Mouse (Mus musculus) heart, embryonic 11.5 days (tissue): ENCODE measurements at regions not wholly inside any gene's neighbourhood (a gene's known extent, or its start where the extent isn't known, plus 50 kb on each side); places are given as distances from the start of the nearest gene placed in this dataset.

ENCODE experiments used
- ATAC-seq: fragments of 200-750 bp; cut with Nextera tagmentation; replicated peaks from 2 replicates; pipeline ENCODE4 v1.8.0; 2017; ENCODE audit warnings: moderate library complexity; ENCODE audit not compliant: insufficient number of reproducible peaks, low FRiP score, low TSS enrichment
- H3K27ac ChIP-seq: fragments of 300-500 bp; sonication (generic); 2 replicates; pipeline ENCODE4 v1.5.1; 2014; ENCODE audit warnings: mild to moderate bottlenecking, low read depth, low read length
- H3K27me3 ChIP-seq: fragments of 300-500 bp; sonication (generic); 2 replicates; pipeline ENCODE4 v1.6.1; 2014; ENCODE audit warnings: mild to moderate bottlenecking, low read length, mixed read lengths; ENCODE audit not compliant: control insufficient read depth, insufficient read depth
- H3K36me3 ChIP-seq: fragments of 300-500 bp; sonication (generic); 2 replicates; pipeline ENCODE4 v1.6.1; 2014; ENCODE audit warnings: mild to moderate bottlenecking, low read length, moderate library complexity, mixed read lengths; ENCODE audit not compliant: control insufficient read depth, insufficient read depth
- H3K4me1 ChIP-seq: fragments of 300-500 bp; sonication (generic); 2 replicates; pipeline ENCODE4 v1.6.1; 2014; ENCODE audit warnings: low read length; ENCODE audit not compliant: control insufficient read depth, insufficient read depth
- H3K4me2 ChIP-seq: fragments of 300-500 bp; sonication (generic); 2 replicates; pipeline ENCODE4 v1.6.1; 2014; ENCODE audit warnings: mild to moderate bottlenecking, moderate library complexity
- H3K4me3 ChIP-seq: fragments of 300-500 bp; sonication (generic); 2 replicates; pipeline ENCODE4 v1.5.1; 2014; ENCODE audit warnings: low read depth, low read length
- H3K9ac ChIP-seq: fragments of 300-500 bp; sonication (generic); 2 replicates; pipeline ENCODE4 v1.6.1; 2014; ENCODE audit warnings: mild to moderate bottlenecking, low read depth, low read length, moderate library complexity
- H3K9me3 ChIP-seq: fragments of 300-500 bp; sonication (generic); replicated peaks from 2 replicates; pipeline ENCODE4 v1.6.1; 2016; ENCODE audit warnings: low read length; ENCODE audit not compliant: control insufficient read depth
- WGBS: fragments of 180-500 bp; shearing (Covaris S2); extraction: QIAGEN DNeasy Blood & Tissue Kit; methylation state at CpG from one replicate; pipeline ENCODE4 v1.1.7; 2014; ENCODE audit not compliant: insufficient replicate concordance; 5-methylcytosine and 5-hydroxymethylcytosine counted together

DNA sequence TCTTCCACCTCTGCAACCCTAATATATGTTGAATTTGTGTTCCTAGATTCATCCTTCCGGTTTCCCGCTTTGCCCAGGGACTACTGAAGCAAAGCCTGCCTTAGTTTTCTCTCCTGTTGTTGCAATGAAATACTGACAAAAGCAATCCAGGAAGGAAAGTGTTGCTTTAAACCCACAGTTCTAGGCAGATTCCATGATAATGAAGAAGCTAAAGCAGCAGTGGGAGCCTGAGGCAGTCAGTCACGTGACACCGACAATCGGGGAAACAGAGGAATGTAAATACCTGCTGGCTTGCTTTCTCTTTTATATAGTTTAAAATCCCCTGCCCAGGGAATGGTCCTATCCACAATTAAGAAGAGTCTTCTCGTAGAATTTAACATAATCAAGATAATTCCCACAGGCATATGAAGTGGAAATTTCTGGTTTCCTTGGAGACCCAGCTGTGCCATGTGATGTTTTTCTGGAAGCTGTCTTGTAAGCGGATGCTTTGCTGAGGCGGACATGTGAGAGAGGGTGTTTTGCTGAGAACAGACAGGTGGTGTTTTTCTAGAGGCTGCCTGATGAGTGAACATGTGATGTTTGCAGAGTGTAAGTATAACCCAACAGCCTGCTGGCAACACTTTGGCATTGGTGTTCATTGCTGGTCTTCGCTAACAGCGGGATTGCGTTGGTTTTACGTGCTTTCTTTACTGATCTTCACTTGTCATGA, 398.0 kb downstream of the Prim2 start:
- 49% methylated on average over 12 of the region's 12 CpGs for WGBS
- H3K27ac ChIP-seq, result no peak overlapping the region
- no peak for ATAC-seq

DNA sequence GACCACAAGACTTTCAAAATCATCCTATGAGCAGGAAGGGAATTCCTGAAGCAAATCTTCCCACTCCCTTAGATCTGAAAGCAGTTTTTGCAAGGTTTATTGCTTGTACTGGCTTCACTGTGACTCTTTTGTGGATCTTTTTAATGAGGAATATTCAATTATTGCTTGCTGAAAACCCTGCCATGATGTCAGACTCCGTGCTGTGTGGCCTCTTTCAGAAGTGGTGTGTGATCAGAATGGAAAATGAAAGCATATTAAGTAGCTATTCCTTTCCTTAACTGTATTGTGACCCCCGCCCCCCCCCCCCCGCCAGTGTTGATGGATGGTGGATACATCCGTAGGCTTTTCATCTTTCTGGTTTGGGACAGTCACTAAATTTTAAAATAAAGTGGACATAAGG, 400.4 kb downstream of the Prim2 start:
- H3K4me2 ChIP-seq, result no peak overlapping the region
- no peaks in the 10 kb centered on the region for H3K4me1 ChIP-seq
- no peak overlapping the region for H3K4me3 ChIP-seq
- no peaks in the 10 kb centered on the region for H3K36me3 ChIP-seq
- H3K9me3 ChIP-seq, result no peaks in the 10 kb centered on the region
- ATAC-seq, result no peak
- H3K9ac ChIP-seq, result no peak overlapping the region
- no peaks in the 10 kb centered on the region for H3K27me3 ChIP-seq
- 79% methylated on average over 4 of the region's 4 CpGs for WGBS
- no peak overlapping the region for H3K27ac ChIP-seq

More for the DNA sequence above, 398.0 kb downstream of the Prim2 start:
- no peaks in the 10 kb centered on the region for H3K36me3 ChIP-seq
- H3K4me2 ChIP-seq, result peak overlapping the region; percentile 25; the same call in 1 of the 2 replicates
- H3K4me1 ChIP-seq, result no peaks in the 10 kb centered on the region
- no peaks in the 10 kb centered on the region for H3K27me3 ChIP-seq
- H3K9ac ChIP-seq, result no peak overlapping the region
- H3K9me3 ChIP-seq, result no peaks in the 10 kb centered on the region
- H3K4me3 ChIP-seq, result no peak overlapping the region

DNA sequence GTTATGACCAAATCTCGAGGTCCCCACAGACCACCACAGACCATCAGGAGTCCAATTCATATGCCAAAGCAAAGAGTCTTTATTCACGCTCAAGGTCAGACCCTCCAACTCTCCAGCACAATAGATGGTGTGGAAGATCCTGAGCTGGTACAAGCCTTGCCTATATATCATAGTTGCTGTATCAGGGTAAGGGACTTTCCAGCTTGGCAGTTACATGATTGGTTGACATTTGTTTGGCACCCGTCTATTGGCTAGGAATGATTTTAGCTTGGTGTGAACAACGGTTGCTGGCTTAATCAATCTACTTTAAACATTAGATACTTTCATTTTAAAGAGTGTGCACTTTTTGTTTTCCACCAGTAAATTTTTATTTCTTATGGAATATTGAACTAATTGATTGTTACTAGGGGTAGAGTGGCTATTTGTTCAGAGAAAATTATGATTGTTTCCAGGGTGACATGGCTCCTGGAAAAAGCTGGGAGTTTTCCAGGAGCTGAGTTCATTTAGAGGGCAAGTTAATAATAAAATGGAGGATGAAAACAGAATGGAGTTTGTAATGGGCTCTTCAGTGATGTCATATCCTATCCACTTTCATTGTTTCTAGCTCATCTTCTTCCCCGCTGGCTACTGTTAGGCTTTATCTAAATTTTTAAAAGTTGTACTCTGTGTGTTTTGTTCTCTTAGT, 403.7 kb downstream of the Prim2 start:
- no peak overlapping the region for H3K4me3 ChIP-seq
- H3K27me3 ChIP-seq, result no peaks in the 10 kb centered on the region
- H3K4me2 ChIP-seq, result no peak overlapping the region
- H3K27ac ChIP-seq, result no peak overlapping the region
- 70% methylated on average over 5 of the region's 5 CpGs for WGBS
- ATAC-seq, result no peak
- no peaks in the 10 kb centered on the region for H3K4me1 ChIP-seq
- no peaks in the 10 kb centered on the region for H3K9me3 ChIP-seq
- no peak overlapping the region for H3K9ac ChIP-seq
- no peaks in the 10 kb centered on the region for H3K36me3 ChIP-seq

DNA sequence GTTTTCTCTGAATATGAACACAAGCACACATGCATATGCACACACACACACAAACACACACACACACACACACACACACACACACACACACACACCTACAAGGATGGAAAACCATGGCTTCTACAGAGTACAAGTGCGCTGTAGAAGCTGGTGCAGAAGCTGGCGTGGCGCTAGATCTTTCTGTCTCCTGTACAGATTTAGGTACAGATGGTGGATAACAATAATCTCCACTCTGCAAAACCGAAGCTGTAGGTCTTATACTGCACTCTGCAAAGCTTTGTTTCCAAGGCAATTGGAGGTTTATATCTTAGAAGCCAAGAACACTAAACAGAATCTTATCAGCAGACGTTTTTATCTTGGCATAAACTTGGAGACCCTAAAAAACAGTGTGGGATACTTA, 420.1 kb downstream of the Prim2 start:
- no peak overlapping the region for H3K4me2 ChIP-seq
- no peak overlapping the region for H3K9ac ChIP-seq
- H3K9me3 ChIP-seq, result no peaks in the 10 kb centered on the region
- H3K27ac ChIP-seq, result no peak overlapping the region
- WGBS, result 66% methylated on average over 5 of the region's 5 CpGs
- ATAC-seq, result no peak
- no peaks in the 10 kb centered on the region for H3K27me3 ChIP-seq
- no peaks in the 10 kb centered on the region for H3K36me3 ChIP-seq
- no peaks in the 10 kb centered on the region for H3K4me1 ChIP-seq
- no peak overlapping the region for H3K4me3 ChIP-seq

DNA sequence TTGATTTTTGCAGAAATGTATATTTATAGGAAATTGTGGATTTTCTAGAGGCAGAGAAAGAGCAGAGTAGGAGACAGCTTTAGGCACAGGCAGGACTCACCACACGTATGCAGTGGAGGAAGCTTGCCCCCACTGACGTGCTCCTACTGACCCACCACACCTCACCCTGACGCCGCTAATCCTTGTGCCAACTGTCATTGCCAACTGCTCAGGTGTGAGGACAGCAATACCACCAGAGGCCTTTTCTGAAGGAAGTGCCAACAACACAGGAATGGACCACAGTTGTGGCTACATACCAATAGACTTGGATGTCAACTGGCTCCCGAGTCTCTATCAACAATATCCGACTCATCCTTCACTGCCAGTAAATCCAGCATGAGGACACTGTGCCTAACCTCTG, 422.5 kb downstream of the Prim2 start:
- H3K4me1 ChIP-seq, result no peaks in the 10 kb centered on the region
- no peak for ATAC-seq
- H3K36me3 ChIP-seq, result no peaks in the 10 kb centered on the region
- no peak overlapping the region for H3K27ac ChIP-seq
- no peaks in the 10 kb centered on the region for H3K9me3 ChIP-seq
- WGBS, result 82% methylated on average over 6 of the region's 6 CpGs
- H3K4me3 ChIP-seq, result no peak overlapping the region
- no peaks in the 10 kb centered on the region for H3K27me3 ChIP-seq
- H3K9ac ChIP-seq, result no peak overlapping the region
- no peak overlapping the region for H3K4me2 ChIP-seq

DNA sequence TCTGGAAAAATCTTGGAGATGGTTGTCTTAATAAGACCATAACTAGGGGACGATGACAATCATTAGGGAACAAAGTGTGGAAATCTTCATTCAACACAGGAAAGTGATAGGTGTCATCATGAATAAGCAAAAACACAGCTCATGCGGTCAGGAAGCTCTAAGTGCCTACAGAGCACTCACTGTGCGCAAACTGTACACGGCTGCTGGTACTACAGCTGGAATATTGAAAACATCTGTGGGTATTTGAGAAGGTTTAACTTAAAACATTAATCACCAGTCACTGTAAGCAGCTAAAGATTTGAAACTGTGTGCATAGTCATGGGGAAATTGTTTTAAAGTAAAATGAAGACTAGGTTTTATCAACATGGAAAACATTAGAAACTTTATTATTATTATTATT, 424.4 kb downstream of the Prim2 start:
- H3K36me3 ChIP-seq, result no peaks in the 10 kb centered on the region
- 65% methylated on average over 4 of the region's 4 CpGs for WGBS
- no peaks in the 10 kb centered on the region for H3K4me1 ChIP-seq
- no peak overlapping the region for H3K9ac ChIP-seq
- no peak overlapping the region for H3K27ac ChIP-seq
- no peak overlapping the region for H3K4me2 ChIP-seq
- no peaks in the 10 kb centered on the region for H3K27me3 ChIP-seq
- no peak for ATAC-seq
- no peaks in the 10 kb centered on the region for H3K9me3 ChIP-seq
- no peak overlapping the region for H3K4me3 ChIP-seq

DNA sequence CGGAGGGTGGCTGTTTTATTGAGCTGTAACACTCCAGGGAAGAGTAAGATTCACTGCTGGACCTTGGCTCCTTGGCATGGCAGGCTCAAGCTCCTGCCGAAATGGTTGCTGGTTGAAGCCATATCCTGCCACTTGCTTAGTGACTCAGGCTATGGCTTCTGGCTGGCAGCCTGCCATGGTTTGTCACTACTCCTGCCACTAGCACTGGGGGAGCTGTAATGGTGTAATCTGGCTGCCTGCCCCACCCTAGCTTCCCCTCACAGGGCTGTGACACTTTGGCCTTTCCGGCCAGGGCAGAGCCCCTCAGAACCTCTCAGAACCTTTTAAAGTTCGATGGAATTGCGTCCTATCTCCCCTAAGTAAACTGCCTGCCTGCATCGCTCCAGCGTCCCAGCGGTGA, 424.9 kb downstream of the Prim2 start:
- WGBS, result 71% methylated on average over 8 of the region's 8 CpGs
- H3K4me1 ChIP-seq, result no peaks in the 10 kb centered on the region
- no peak overlapping the region for H3K9ac ChIP-seq
- H3K36me3 ChIP-seq, result no peaks in the 10 kb centered on the region
- H3K27me3 ChIP-seq, result no peaks in the 10 kb centered on the region
- H3K4me3 ChIP-seq, result no peak overlapping the region
- no peaks in the 10 kb centered on the region for H3K9me3 ChIP-seq
- H3K27ac ChIP-seq, result no peak overlapping the region
- H3K4me2 ChIP-seq, result no peak overlapping the region
- ATAC-seq, result no peak

DNA sequence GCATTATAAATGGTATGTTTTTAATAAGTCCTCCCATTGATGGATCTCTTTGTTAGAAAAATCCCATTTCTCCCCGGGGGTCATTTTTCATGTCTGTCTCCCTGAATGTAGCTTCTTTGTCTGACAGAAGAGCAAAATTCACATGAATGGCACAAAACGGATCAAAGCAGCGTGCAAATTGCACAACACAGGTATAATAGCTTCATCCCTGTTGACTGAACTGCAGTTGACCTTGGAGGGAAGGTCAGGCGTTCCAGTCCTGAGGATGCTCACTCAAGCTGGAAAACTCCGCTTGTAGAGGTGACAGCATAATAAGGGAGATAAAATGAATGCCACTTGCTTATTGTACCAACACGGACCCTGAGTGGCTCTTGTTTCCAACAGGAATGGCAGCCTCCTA, 446.6 kb downstream of the Prim2 start:
- H3K9ac ChIP-seq, result no peak overlapping the region
- no peaks in the 10 kb centered on the region for H3K9me3 ChIP-seq
- H3K27ac ChIP-seq, result no peak overlapping the region
- ATAC-seq, result no peak
- no peaks in the 10 kb centered on the region for H3K4me1 ChIP-seq
- 80% methylated on average over 6 of the region's 6 CpGs for WGBS
- H3K4me3 ChIP-seq, result no peak overlapping the region
- H3K4me2 ChIP-seq, result no peak overlapping the region
- H3K36me3 ChIP-seq, result no peaks in the 10 kb centered on the region
- no peaks in the 10 kb centered on the region for H3K27me3 ChIP-seq

DNA sequence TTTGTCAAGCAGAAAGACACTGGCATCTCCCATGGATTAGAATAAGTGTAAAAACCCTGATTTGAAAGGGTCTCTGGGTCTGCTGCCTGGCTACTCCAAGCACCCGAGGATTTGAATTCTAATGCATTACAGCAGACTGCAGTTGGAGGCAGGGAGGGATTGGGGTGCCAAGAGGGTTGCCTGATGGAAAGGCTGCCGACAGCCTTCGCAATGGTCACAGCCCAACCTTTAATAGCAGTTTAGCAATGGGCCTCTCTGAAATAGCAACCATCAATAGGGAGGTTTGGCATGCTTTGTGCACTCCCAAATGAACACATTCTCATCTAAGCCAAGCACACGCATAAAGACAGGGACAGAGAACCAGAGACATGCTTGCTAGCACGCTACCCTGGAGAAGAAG, 454.8 kb downstream of the Prim2 start:
- H3K4me2 ChIP-seq, result no peak overlapping the region
- H3K9ac ChIP-seq, result no peak overlapping the region
- H3K36me3 ChIP-seq, result no peaks in the 10 kb centered on the region
- H3K9me3 ChIP-seq, result no peaks in the 10 kb centered on the region
- H3K27me3 ChIP-seq, result no peaks in the 10 kb centered on the region
- WGBS, result 68% methylated on average over 5 of the region's 5 CpGs
- no peaks in the 10 kb centered on the region for H3K4me1 ChIP-seq
- ATAC-seq, result no peak
- no peak overlapping the region for H3K4me3 ChIP-seq
- no peak overlapping the region for H3K27ac ChIP-seq
